Mouse (Mus musculus): ENCODE data around the gene Dgke. TPM values are rescaled to one million over a fixed set of nuclear protein-coding genes. Genes with fewer than 3 reads are reported as not detected.
"Not testable (repeated sequence)": the region's sequence is repeated elsewhere in the genome, so short reads cannot be mapped to it uniquely, and the experiment has no call there.

Dgke gene
- polyA plus RNA-seq, 1 experiment from 2014 or later: 7.1 TPM

DNA sequence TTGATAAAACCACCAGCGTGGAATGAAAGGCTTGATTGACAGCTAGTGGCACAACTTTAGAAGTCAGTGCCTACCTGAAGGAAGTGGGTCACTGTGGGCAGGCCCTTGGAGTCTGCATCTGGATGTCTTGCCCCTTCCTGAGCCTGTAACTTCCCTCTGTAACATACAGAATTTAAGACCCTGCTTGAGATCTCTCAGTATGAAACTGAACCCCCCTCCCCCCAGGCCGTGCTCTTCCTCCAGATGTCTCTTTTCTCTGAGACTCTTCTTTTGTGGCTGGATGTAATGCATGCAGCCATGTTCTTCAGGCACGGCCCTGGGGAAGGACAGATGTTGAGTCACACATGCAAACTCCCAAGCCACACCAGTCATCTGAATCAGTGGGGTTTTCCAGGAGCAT, 28.7 kb upstream of the Dgke start:
- TF ChIP-seq CTCF (IDR thresholded peaks at IDR 0.05): no peak

DNA sequence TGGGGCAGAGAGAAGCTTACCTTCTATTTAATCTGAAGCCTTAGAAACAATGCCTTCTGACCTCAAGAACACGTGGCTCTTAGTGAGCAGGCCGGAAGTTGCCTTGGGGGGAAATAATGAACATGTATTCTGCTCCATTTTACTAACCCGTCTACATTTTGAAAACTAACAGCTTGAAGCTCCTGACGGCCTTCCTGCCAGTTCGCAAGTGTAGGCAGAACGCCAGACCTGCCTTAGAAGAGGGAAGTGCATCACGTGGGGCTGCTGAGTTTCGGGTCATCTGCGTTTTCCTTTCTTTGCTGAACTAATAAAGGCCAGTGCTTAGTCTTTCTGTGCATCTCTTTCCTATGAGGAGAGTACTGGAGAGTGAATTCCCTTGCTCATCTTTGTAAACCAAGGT, 26.1 kb upstream of the Dgke start:
- no peak for TF ChIP-seq CTCF (IDR thresholded peaks at IDR 0.05)
- DNase-seq (ENCODE audit: low read depth, low spot score) (no peak), ATAC-seq (no peak)
- ChIA-PET CTCF (no interaction called here), POLR2A (interaction anchor here (0.6 kb wide), 1 partner anchor 48 kb away, joined by 3 read pairs; no protein-coding TSS in a partner anchor)
- in situ Hi-C loops (cut with MboI; ENCODE audit: low pct_unique_long_range_greater_than_20kb): loop anchor here (25.0 kb wide), 1 partner anchor 1070 kb away; no protein-coding TSS in a partner anchor
- H3K27me3 ChIP-seq: no peaks in the 10 kb centered on the region

More for the DNA sequence above, 28.7 kb upstream of the Dgke start:
- H3K27me3 ChIP-seq: no peaks in the 10 kb centered on the region
- in situ Hi-C loops (cut with MboI; ENCODE audit: low pct_unique_long_range_greater_than_20kb): loop anchor here (25.0 kb wide), 1 partner anchor 1067 kb away; no protein-coding TSS in a partner anchor
- ATAC-seq (no peak), DNase-seq (ENCODE audit: low read depth, low spot score) (no peak)
- POLR2A ChIA-PET: no interaction called here
- CTCF ChIA-PET: interaction anchor here (1.8 kb wide), 1 partner anchor 11 kb away, joined by 7 read pairs; no protein-coding TSS in a partner anchor

DNA sequence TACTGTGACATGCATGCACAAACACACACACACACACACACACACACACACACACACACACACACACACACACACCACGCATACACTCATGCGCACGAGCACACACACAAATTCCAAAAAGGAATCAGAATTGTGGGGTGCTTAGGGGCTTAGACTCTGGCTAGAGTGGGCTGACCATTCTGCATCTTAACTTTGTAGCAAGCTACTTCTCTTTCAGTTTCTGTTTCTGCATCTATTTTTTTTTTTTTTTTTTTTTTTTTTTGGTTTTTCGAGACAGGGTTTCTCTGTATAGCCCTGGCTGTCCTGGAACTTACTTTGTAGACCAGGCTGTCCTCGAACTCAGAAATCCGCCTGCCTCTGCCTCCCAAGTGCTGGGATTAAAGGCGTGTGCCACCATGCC, 23.7 kb upstream of the Dgke start:
- ATAC-seq; H3K27me3 ChIP-seq; DNase-seq (ENCODE audit: low read depth, low spot score); CTCF ChIA-PET; POLR2A ChIA-PET: not testable (repeated sequence)
- in situ Hi-C loops (cut with MboI; ENCODE audit: low pct_unique_long_range_greater_than_20kb): loop anchor here (25.0 kb wide), 1 partner anchor 1072 kb away; no protein-coding TSS in a partner anchor

DNA sequence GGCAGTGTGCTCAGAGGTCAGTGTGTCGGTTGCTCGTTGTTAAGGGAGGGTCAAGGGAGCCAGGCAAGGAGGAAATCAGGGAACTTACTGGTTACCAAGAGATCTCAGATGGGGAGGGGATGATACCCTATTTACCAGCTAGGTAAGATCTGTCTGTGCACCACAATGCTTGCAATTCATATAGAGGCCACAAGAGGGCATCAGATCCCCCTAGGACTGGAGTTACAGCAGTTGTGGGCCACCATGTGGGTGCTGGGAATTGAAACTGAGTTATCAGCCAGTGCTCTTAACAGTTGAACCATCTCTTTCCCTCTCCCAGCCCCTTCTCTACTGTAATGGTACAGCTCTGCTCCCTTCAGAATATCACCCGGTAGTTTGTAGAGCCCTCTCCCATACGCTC, 22.1 kb upstream of the Dgke start:
- in situ Hi-C loops (cut with MboI; ENCODE audit: low pct_unique_long_range_greater_than_20kb): loop anchor here (25.0 kb wide), 1 partner anchor 1074 kb away; no protein-coding TSS in a partner anchor
- peak; percentile 35 for TF ChIP-seq CTCF (IDR thresholded peaks at IDR 0.05)
- DNase-seq (ENCODE audit: low read depth, low spot score) (no peak), ATAC-seq (no peak)
- CTCF ChIA-PET: no interaction called here
- no peaks in the 10 kb centered on the region for H3K27me3 ChIP-seq
- POLR2A ChIA-PET: no interaction called here

GRCm38 (mm10) chr11:89086208-89086809, 19.7 kb upstream of the Dgke start:
- in situ Hi-C loops (cut with MboI; ENCODE audit: low pct_unique_long_range_greater_than_20kb): loop anchor here (25.0 kb wide), 1 partner anchor 1076 kb away; no protein-coding TSS in a partner anchor
- POLR2A ChIA-PET: no interaction called here
- ATAC-seq (no peak), DNase-seq (ENCODE audit: low read depth, low spot score) (no peak)
- no peaks in the 10 kb centered on the region for H3K27me3 ChIP-seq
- TF ChIP-seq CTCF (IDR thresholded peaks at IDR 0.05): no peak
- CTCF ChIA-PET: no interaction called here

- no peak for DNase-seq (ENCODE audit: low read depth, low spot score)
- peak; percentile 69 for TF ChIP-seq CTCF (IDR thresholded peaks at IDR 0.05)
- H3K27me3 ChIP-seq: no peaks in the 10 kb centered on the region
- CTCF ChIA-PET: interaction anchor here (0.7 to 2.1 kb wide), 5 partner anchors 11 to 21 kb away, joined by 3 to 12 read pairs (median 7); partner anchors contain the start of gene Gm525
- peak; percentile 69 for ATAC-seq
- POLR2A ChIA-PET: no interaction called here
- in situ Hi-C loops (cut with MboI; ENCODE audit: low pct_unique_long_range_greater_than_20kb): loop anchor here (25.0 kb wide), 1 partner anchor 1078 kb away; no protein-coding TSS in a partner anchor
These were observed 18.0 kb upstream of the Dgke start for GRCm38 (mm10) chr11:89084601-89085000.

DNA sequence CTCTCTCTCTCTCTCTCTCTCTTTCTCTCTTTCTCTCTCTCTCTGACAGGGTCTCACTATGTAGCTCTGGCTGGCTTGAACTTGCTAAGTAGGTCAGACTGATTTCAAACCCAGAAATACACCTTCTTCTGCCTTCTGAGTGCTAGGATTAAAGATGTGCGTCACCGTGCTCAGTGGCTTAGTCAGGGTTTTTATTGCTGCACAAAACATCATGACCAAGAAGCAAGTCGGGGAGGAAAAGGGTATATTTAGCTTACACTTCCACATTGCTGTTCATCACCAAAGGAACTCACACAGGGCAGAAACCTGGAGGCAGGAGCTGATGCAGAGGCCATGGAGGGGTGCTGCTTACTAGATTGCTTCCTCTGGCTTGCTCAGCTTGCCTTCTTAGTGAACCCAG, 16.0 kb upstream of the Dgke start:
- in situ Hi-C loops (cut with MboI; ENCODE audit: low pct_unique_long_range_greater_than_20kb): loop anchor here (25.0 kb wide), 1 partner anchor 1080 kb away; no protein-coding TSS in a partner anchor
- DNase-seq (ENCODE audit: low read depth, low spot score): not testable (repeated sequence)

DNA sequence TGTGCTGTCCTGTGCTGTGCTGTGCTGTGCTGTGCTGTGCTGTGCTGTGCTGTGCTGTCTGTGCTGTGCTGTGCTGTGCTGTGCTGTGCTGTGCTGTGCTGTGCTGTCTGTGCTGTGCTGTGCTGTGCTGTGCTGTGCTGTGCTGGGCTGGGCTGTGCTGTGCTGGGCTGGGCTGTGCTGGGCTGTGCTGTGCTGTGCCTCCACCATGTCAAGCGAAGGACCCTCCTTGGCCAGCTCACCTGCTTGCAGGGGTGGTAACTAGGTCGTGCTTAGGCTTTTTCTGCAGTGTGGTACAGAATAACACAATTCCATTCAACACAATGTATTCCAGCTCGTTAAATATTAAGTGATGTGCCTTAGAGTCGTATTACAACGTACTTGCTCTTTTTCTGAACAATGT, 15.3 kb upstream of the Dgke start:
- POLR2A ChIA-PET; H3K27me3 ChIP-seq; ATAC-seq; DNase-seq (ENCODE audit: low read depth, low spot score); CTCF ChIA-PET: not testable (repeated sequence)
- in situ Hi-C loops (cut with MboI; ENCODE audit: low pct_unique_long_range_greater_than_20kb): loop anchor here (25.0 kb wide), 1 partner anchor 1080 kb away; no protein-coding TSS in a partner anchor

More for the DNA sequence above, 16.0 kb upstream of the Dgke start:
- CTCF ChIA-PET, ATAC-seq, H3K27me3 ChIP-seq, POLR2A ChIA-PET: not testable (repeated sequence)

GRCm38 (mm10) chr11:89078996-89079680, 12.5 kb upstream of the Dgke start:
- no peak for DNase-seq (ENCODE audit: low read depth, low spot score)
- in situ Hi-C loops (cut with MboI; ENCODE audit: low pct_unique_long_range_greater_than_20kb): loop anchor here (25.0 kb wide), 1 partner anchor 1083 kb away; no protein-coding TSS in a partner anchor
- ATAC-seq: no peak
- H3K27me3 ChIP-seq: no peaks in the 10 kb centered on the region
- ChIA-PET CTCF (interaction anchor here (1.3 kb wide), 1 partner anchor 10 kb away, joined by 4 read pairs; no protein-coding TSS in a partner anchor), POLR2A (no interaction called here)
- TF ChIP-seq CTCF (IDR thresholded peaks at IDR 0.05): no peak

GRCm38 (mm10) chr11:89078305-89078704, 11.7 kb upstream of the Dgke start:
- ATAC-seq (no peak), DNase-seq (ENCODE audit: low read depth, low spot score) (no peak)
- no peak for TF ChIP-seq CTCF (IDR thresholded peaks at IDR 0.05)
- no peaks in the 10 kb centered on the region for H3K27me3 ChIP-seq
- ChIA-PET CTCF (no interaction called here), POLR2A (no interaction called here)
- in situ Hi-C loops (cut with MboI; ENCODE audit: low pct_unique_long_range_greater_than_20kb): loop anchor here (25.0 kb wide), 1 partner anchor 1084 kb away; no protein-coding TSS in a partner anchor

DNA sequence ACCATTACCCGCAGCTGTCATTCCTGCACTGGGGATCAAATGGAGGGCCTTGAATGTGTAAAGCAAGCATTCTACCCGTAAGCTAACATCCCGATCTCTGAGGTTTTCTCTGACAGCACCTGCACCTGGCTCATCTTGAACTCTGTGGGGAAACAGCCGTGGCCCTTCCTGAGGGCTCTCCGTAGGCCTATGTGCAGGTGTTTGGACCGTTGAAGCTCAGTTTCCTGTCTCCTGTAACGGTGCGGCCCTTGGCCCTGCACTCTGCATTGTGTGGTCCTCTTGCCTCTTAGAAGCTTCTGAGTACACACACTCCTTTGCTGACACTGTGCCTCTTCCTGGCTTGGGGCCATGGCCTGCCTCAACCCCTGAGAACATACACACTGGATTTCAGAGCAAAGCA, 11.0 kb upstream of the Dgke start:
- ChIA-PET POLR2A (no interaction called here), CTCF (no interaction called here)
- in situ Hi-C loops (cut with MboI; ENCODE audit: low pct_unique_long_range_greater_than_20kb): loop anchor here (25.0 kb wide), 1 partner anchor 1085 kb away; no protein-coding TSS in a partner anchor
- DNase-seq (ENCODE audit: low read depth, low spot score) (no peak), ATAC-seq (no peak)
- no peaks in the 10 kb centered on the region for H3K27me3 ChIP-seq
- no peak for TF ChIP-seq CTCF (IDR thresholded peaks at IDR 0.05)
